Mouse (Mus musculus) hindbrain, embryonic 15.5 days (tissue): ENCODE measurements at regions not wholly inside any gene's neighbourhood (a gene's known extent, or its start where the extent isn't known, plus 50 kb on each side); places are given as distances from the start of the nearest gene placed in this dataset.
"Not testable (repeated sequence)": the region's sequence is repeated elsewhere in the genome, so short reads cannot be mapped to it uniquely, and the experiment has no call there.

ENCODE experiments used
- ATAC-seq: fragments of 200-750 bp; cut with Nextera tagmentation; 2 replicates; pipeline ENCODE4 v1.8.0; 2017; ENCODE audit warnings: low read depth, moderate number of reproducible peaks, moderate TSS enrichment; ENCODE audit not compliant: low FRiP score
- H3K27ac ChIP-seq: fragments of 300-500 bp; sonication (generic); replicated peaks from 2 replicates; pipeline ENCODE4 v1.5.1; 2015; ENCODE audit warnings: mild to moderate bottlenecking, inconsistent platforms
- H3K27me3 ChIP-seq: fragments of 300-500 bp; sonication (generic); 2 replicates; pipeline ENCODE4 v1.6.1; 2015; ENCODE audit warnings: control low read depth, inconsistent platforms
- H3K36me3 ChIP-seq: fragments of 300-500 bp; sonication (generic); 2 replicates; pipeline ENCODE4 v1.6.1; 2015; ENCODE audit warnings: control low read depth, inconsistent platforms
- H3K4me1 ChIP-seq: fragments of 300-500 bp; sonication (generic); replicated peaks from 2 replicates; pipeline ENCODE4 v1.6.1; 2015; ENCODE audit warnings: control low read depth, inconsistent platforms
- H3K4me2 ChIP-seq: fragments of 300-500 bp; sonication (generic); 2 replicates; pipeline ENCODE4 v1.6.1; 2015; ENCODE audit warnings: moderate library complexity, mild to moderate bottlenecking, inconsistent platforms
- H3K4me3 ChIP-seq: fragments of 300-500 bp; sonication (generic); 2 replicates; pipeline ENCODE4 v1.5.1; 2015; ENCODE audit warnings: mild to moderate bottlenecking, inconsistent platforms
- H3K9ac ChIP-seq: fragments of 300-500 bp; sonication (generic); 2 replicates; pipeline ENCODE4 v1.6.1; 2015; ENCODE audit warnings: inconsistent platforms
- H3K9me3 ChIP-seq: fragments of 300-500 bp; sonication (generic); 2 replicates; pipeline ENCODE4 v1.6.1; 2016; ENCODE audit warnings: control low read depth, inconsistent platforms
- WGBS: fragments of 180-500 bp; shearing (Covaris S2); methylation state at CpG from one replicate; pipeline ENCODE4 v1.1.7; 2015; 5-methylcytosine and 5-hydroxymethylcytosine counted together

- ATAC-seq, result no peak
- Histone ChIP-seq H3K4me1 (no peaks in the 10 kb centered on the region), H3K9ac (no peak overlapping the region), H3K4me2 (no peak overlapping the region), H3K27ac (no peak overlapping the region), H3K36me3 (no peaks in the 10 kb centered on the region), H3K4me3 (no peak overlapping the region), H3K27me3 (no peaks in the 10 kb centered on the region), H3K9me3 (no peaks in the 10 kb centered on the region)
- 87% methylated on average over 6 of the region's 6 CpGs for WGBS
These were observed 94.9 kb upstream of the Dlg1 start for GRCm38 (mm10) chr16:31568316-31568715.

- WGBS, result 84% methylated on average over 6 of the region's 6 CpGs
- Histone ChIP-seq H3K9ac (no peak overlapping the region), H3K4me3 (no peak overlapping the region), H3K4me2 (no peak overlapping the region), H3K4me1 (no peaks in the 10 kb centered on the region), H3K27me3 (no peaks in the 10 kb centered on the region), H3K36me3 (no peaks in the 10 kb centered on the region), H3K27ac (no peak overlapping the region), H3K9me3 (no peaks in the 10 kb centered on the region)
- ATAC-seq, result no peak
These were observed 93.4 kb upstream of the Dlg1 start for GRCm38 (mm10) chr16:31569871-31570270.

GRCm38 (mm10) chr16:31570311-31571139 lies 92.7 kb upstream of the Dlg1 start:
- H3K9me3 ChIP-seq, result no peaks in the 10 kb centered on the region
- no peak overlapping the region for H3K4me3 ChIP-seq
- no peaks in the 10 kb centered on the region for H3K4me1 ChIP-seq
- WGBS, result 91% methylated on average over 20 of the region's 20 CpGs
- H3K4me2 ChIP-seq, result no peak overlapping the region
- H3K36me3 ChIP-seq, result no peaks in the 10 kb centered on the region
- no peak for ATAC-seq
- H3K27ac ChIP-seq, result no peak overlapping the region
- H3K9ac ChIP-seq, result no peak overlapping the region
- no peaks in the 10 kb centered on the region for H3K27me3 ChIP-seq

GRCm38 (mm10) chr16:31573833-31574232 lies 89.4 kb upstream of the Dlg1 start:
- H3K4me2 ChIP-seq, result not testable (repeated sequence)

GRCm38 (mm10) chr16:31575646-31576045 lies 87.6 kb upstream of the Dlg1 start:
- peaks cover 14% of the 10 kb centered on the region for H3K4me1 ChIP-seq
- not testable (repeated sequence) for H3K9me3 ChIP-seq, H3K4me3 ChIP-seq, H3K4me2 ChIP-seq, H3K27ac ChIP-seq, ATAC-seq, H3K36me3 ChIP-seq, H3K27me3 ChIP-seq, H3K9ac ChIP-seq
- 66% methylated on average over 11 of the region's 11 CpGs for WGBS

More at GRCm38 (mm10) chr16:31573833-31574232, 89.4 kb upstream of the Dlg1 start:
- H3K4me1 ChIP-seq, result peaks cover 14% of the 10 kb centered on the region
- H3K36me3 ChIP-seq, H3K27me3 ChIP-seq, ATAC-seq, H3K9me3 ChIP-seq, H3K9ac ChIP-seq, H3K27ac ChIP-seq, H3K4me3 ChIP-seq: not testable (repeated sequence)
- WGBS, result 94% methylated on average over 9 of the region's 9 CpGs

- Histone ChIP-seq H3K4me2 (no peak overlapping the region), H3K27me3 (no peaks in the 10 kb centered on the region), H3K9ac (no peak overlapping the region), H3K27ac (no peak overlapping the region; the same call in 1 of the 2 replicates), H3K4me3 (no peak overlapping the region), H3K9me3 (no peaks in the 10 kb centered on the region), H3K4me1 (peaks cover 14% of the 10 kb centered on the region), H3K36me3 (no peaks in the 10 kb centered on the region)
- no peak for ATAC-seq
- WGBS, result 43% methylated on average over 8 of the region's 8 CpGs
These were observed 86.8 kb upstream of the Dlg1 start for GRCm38 (mm10) chr16:31576422-31576821.

GRCm38 (mm10) chr16:31577347-31577746 lies 85.9 kb upstream of the Dlg1 start:
- no peak for ATAC-seq
- Histone ChIP-seq H3K27me3 (no peaks in the 10 kb centered on the region), H3K27ac (0 out of 2 replicates have a peak overlapping the region, but pooled peaks have one; percentile 14), H3K9me3 (no peaks in the 10 kb centered on the region), H3K4me3 (no peak overlapping the region), H3K9ac (no peak overlapping the region), H3K36me3 (no peaks in the 10 kb centered on the region), H3K4me1 (peaks cover 14% of the 10 kb centered on the region), H3K4me2 (no peak overlapping the region)
- WGBS, result 49% methylated on average over 7 of the region's 7 CpGs

GRCm38 (mm10) chr16:31579318-31579717 lies 83.9 kb upstream of the Dlg1 start:
- ATAC-seq, result no peak
- WGBS, result 94% methylated on average over 3 of the region's 3 CpGs
- Histone ChIP-seq H3K4me2 (no peak overlapping the region), H3K9ac (no peak overlapping the region), H3K27ac (no peak overlapping the region), H3K27me3 (no peaks in the 10 kb centered on the region), H3K4me3 (no peak overlapping the region), H3K36me3 (no peaks in the 10 kb centered on the region), H3K4me1 (peaks cover 14% of the 10 kb centered on the region), H3K9me3 (no peaks in the 10 kb centered on the region)

GRCm38 (mm10) chr16:31580779-31581178 lies 82.5 kb upstream of the Dlg1 start:
- no peak overlapping the region for H3K4me2 ChIP-seq
- no peak overlapping the region for H3K9ac ChIP-seq
- 76% methylated on average over 6 of the region's 6 CpGs for WGBS
- H3K27ac ChIP-seq, result no peak overlapping the region
- ATAC-seq, result no peak
- H3K36me3 ChIP-seq, result no peaks in the 10 kb centered on the region
- H3K27me3 ChIP-seq, result no peaks in the 10 kb centered on the region
- H3K4me1 ChIP-seq, result peaks cover 14% of the 10 kb centered on the region
- no peak overlapping the region for H3K4me3 ChIP-seq
- no peaks in the 10 kb centered on the region for H3K9me3 ChIP-seq

- Histone ChIP-seq H3K9me3 (no peaks in the 10 kb centered on the region), H3K36me3 (no peaks in the 10 kb centered on the region), H3K9ac (no peak overlapping the region), H3K4me1 (no peaks in the 10 kb centered on the region), H3K4me2 (no peak overlapping the region), H3K4me3 (no peak overlapping the region), H3K27me3 (no peaks in the 10 kb centered on the region), H3K27ac (no peak overlapping the region)
- ATAC-seq, result no peak
- 97% methylated on average over 4 of the region's 4 CpGs for WGBS
These were observed 80.4 kb upstream of the Dlg1 start for GRCm38 (mm10) chr16:31582885-31583284.

- Histone ChIP-seq H3K9me3 (no peaks in the 10 kb centered on the region), H3K4me1 (no peaks in the 10 kb centered on the region), H3K27ac (no peak overlapping the region), H3K9ac (no peak overlapping the region), H3K4me2 (no peak overlapping the region), H3K36me3 (no peaks in the 10 kb centered on the region), H3K27me3 (no peaks in the 10 kb centered on the region), H3K4me3 (no peak overlapping the region)
- no peak for ATAC-seq
- WGBS, result 95% methylated on average over 2 of the region's 2 CpGs
These were observed 79.6 kb upstream of the Dlg1 start for GRCm38 (mm10) chr16:31583627-31584026.

- no peak for ATAC-seq
- Histone ChIP-seq H3K4me2 (no peak overlapping the region), H3K27ac (no peak overlapping the region), H3K27me3 (no peaks in the 10 kb centered on the region), H3K9me3 (no peaks in the 10 kb centered on the region), H3K4me1 (peaks cover 6% of the 10 kb centered on the region), H3K36me3 (no peaks in the 10 kb centered on the region), H3K9ac (no peak overlapping the region), H3K4me3 (no peak overlapping the region)
- WGBS, result 66% methylated on average over 4 of the region's 4 CpGs
These were observed 78.9 kb upstream of the Dlg1 start for GRCm38 (mm10) chr16:31584216-31584823.
